Mouse (Mus musculus) kidney, adult 2 months (tissue): ENCODE measurements at regions not wholly inside any gene's neighbourhood (a gene's known extent, or its start where the extent isn't known, plus 50 kb on each side); places are given as distances from the start of the nearest gene placed in this dataset.

Source experiments
- DNase-seq: peaks from one replicate; pipeline ENCODE4 v3.0.0; 2021
- H3K27ac ChIP-seq: fragments of 200-500 bp; 2 replicates; pipeline ENCODE4 v1.5.1; 2012; ENCODE audit warnings: low read depth, low read length, control low read depth, inconsistent platforms; ENCODE audit not compliant: insufficient read depth
- H3K27me3 ChIP-seq: fragments of 200-500 bp; replicated peaks from 2 replicates; pipeline ENCODE4 v1.6.1; 2012; ENCODE audit warnings: mild to moderate bottlenecking, moderate library complexity, low read length, inconsistent platforms; ENCODE audit not compliant: control insufficient read depth, insufficient read depth
- H3K36me3 ChIP-seq: fragments of 200-500 bp; 2 replicates; pipeline ENCODE4 v1.6.1; 2012; ENCODE audit warnings: mild to moderate bottlenecking, moderate library complexity, low read length, inconsistent platforms; ENCODE audit not compliant: control insufficient read depth, insufficient read depth
- H3K4me1 ChIP-seq: fragments of 200-500 bp; 2 replicates; pipeline ENCODE4 v1.6.1; 2011; ENCODE audit warnings: low read length; ENCODE audit not compliant: control insufficient read depth, insufficient read depth
- H3K4me3 ChIP-seq: fragments of 200-500 bp; 2 replicates; pipeline ENCODE4 v1.5.1; 2011; ENCODE audit warnings: mild to moderate bottlenecking, low read depth, low read length, control low read depth; ENCODE audit not compliant: insufficient read depth
- CTCF ChIP-seq: fragments of 200-500 bp; conservative IDR thresholded peaks from 2 replicates; pipeline ENCODE4 v1.5.1; 2011; ENCODE audit warnings: low read depth, mild to moderate bottlenecking, control low read depth, low read length, moderate library complexity, mixed read lengths; ENCODE audit not compliant: insufficient read depth, insufficient read length
- POLR2A ChIP-seq: fragments of 200-500 bp; IDR thresholded peaks from one replicate; pipeline ENCODE4 v1.6.1; 2011; ENCODE audit warnings: low read depth, low read length, control low read depth
- WGBS: fragments of 180-500 bp; shearing (Covaris S2); methylation state at CpG from one replicate; pipeline ENCODE4 v1.1.7; 2018; 5-methylcytosine and 5-hydroxymethylcytosine counted together

DNA sequence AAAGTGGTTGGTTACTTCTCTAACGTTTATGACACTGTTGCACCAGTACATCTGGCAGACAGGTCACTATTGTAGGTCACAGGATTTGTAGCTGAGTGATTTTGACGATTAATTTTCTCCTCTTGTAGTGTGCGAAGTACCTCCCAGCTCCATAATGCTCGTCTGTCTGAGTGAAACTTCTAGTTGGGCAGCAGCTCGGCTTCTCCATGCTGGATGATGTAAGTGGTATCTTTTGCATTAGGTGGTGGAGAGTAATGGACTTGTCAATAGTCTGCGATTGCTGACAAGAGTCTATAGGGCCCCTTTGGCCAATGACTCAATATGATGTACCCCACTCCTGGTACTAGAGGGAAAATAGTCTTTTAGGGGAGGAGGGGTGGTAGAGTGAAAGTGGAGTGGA lies 267.5 kb downstream of the Rngtt start:
- 88% methylated on average over 6 of the region's 6 CpGs for WGBS
- no peak for DNase-seq

DNA sequence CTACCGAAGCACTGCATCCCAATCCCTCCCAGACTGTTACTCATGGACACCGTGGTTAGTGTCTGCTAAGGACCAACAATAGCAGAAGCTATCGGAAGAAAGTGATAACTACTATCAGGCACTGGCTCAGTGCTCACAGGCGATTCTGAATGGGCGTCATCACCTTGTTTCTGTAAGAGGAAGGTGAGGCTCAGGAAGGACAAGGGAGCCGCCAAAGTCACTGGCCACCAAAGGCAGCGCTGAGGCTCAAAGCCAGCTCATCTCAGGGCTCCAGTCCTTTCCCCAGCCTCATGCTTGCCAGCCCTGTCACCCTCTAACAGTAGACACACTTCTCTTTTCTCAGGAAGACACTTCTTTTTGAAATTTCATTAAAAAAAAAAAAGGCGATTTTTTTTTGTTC lies 270.4 kb downstream of the Rngtt start:
- H3K4me1 ChIP-seq = no peaks in the 10 kb centered on the region
- H3K36me3 ChIP-seq = no peaks in the 10 kb centered on the region
- no peak overlapping the region for H3K27ac ChIP-seq
- TF ChIP-seq POLR2A = no peak
- no peak for TF ChIP-seq CTCF
- 90% methylated on average over 8 of the region's 8 CpGs for WGBS
- no peak for DNase-seq
- H3K27me3 ChIP-seq = no peaks in the 10 kb centered on the region
- no peak overlapping the region for H3K4me3 ChIP-seq

More for the DNA sequence above, 267.5 kb downstream of the Rngtt start:
- H3K4me3 ChIP-seq = no peak overlapping the region
- H3K27ac ChIP-seq = no peak overlapping the region
- no peaks in the 10 kb centered on the region for H3K36me3 ChIP-seq
- TF ChIP-seq POLR2A (no peak), CTCF (no peak)
- no peaks in the 10 kb centered on the region for H3K27me3 ChIP-seq
- no peaks in the 10 kb centered on the region for H3K4me1 ChIP-seq

DNA sequence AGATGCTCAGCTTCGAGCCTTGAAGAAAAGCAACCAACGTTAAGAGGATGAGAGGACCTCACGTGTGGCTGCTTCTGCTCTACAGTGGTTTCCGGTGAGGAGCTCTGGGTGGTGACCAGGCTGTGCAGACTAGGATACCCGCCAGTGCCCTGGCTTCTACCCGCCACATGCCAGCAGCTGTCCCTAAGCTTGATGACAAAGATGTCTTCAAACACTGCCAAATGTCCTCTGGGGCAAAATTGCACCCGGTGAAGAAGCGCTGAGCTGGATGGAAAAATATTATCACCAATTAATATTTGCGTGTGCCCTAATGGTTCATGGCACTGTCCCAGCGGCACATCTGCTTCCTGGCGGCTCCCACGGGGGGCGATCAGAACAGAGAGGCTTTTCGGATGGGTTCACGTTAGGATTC lies 271.1 kb downstream of the Rngtt start:
- Histone ChIP-seq H3K27ac (no peak overlapping the region), H3K4me3 (no peak overlapping the region), H3K27me3 (no peaks in the 10 kb centered on the region), H3K36me3 (no peaks in the 10 kb centered on the region), H3K4me1 (no peaks in the 10 kb centered on the region)
- TF ChIP-seq POLR2A (no peak), CTCF (no peak)
- no peak for DNase-seq
- WGBS = 63% methylated on average over 15 of the region's 15 CpGs

DNA sequence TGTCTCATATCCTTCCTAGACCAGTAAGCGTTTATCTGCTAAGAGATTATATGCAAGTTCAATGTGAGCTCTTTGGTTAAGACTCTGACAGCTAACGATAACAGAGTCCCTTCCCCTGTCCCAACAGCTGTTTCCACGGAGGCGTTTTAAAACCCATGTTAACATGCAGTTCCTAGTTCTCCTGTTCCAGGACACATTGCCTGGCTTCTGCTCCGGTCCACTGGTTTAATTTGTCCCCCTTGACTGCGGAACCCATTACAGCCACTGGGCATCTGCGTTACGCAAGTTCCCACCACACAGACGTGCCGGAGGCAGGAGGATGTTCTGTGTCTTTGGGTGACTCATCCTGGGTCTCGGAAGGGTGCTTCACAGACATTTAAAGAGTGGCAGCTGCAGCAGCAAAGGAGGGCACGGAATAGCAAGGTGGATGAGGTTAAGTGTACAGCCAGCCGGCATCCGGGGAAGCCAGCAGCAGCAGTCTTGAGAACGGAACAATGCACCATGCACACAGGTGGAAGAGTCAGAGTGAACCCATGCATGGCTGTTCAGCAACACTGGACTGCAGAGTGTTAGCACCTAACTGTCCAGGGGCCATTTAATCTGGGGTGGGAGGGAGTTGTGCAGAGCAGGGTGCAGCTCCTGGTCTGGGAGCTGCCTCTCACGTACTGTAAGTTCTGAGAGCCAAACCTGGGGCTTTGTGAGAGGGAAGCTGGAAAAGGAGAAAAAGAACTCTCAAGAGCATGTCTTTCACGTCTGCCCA lies 271.8 kb downstream of the Rngtt start:
- Histone ChIP-seq H3K36me3 (no peaks in the 10 kb centered on the region), H3K4me1 (no peaks in the 10 kb centered on the region), H3K27me3 (no peaks in the 10 kb centered on the region), H3K27ac (no peak overlapping the region), H3K4me3 (no peak overlapping the region)
- WGBS = 33% methylated on average over 17 of the region's 17 CpGs
- TF ChIP-seq POLR2A (no peak), CTCF (no peak)
- DNase-seq = peak; percentile 9

DNA sequence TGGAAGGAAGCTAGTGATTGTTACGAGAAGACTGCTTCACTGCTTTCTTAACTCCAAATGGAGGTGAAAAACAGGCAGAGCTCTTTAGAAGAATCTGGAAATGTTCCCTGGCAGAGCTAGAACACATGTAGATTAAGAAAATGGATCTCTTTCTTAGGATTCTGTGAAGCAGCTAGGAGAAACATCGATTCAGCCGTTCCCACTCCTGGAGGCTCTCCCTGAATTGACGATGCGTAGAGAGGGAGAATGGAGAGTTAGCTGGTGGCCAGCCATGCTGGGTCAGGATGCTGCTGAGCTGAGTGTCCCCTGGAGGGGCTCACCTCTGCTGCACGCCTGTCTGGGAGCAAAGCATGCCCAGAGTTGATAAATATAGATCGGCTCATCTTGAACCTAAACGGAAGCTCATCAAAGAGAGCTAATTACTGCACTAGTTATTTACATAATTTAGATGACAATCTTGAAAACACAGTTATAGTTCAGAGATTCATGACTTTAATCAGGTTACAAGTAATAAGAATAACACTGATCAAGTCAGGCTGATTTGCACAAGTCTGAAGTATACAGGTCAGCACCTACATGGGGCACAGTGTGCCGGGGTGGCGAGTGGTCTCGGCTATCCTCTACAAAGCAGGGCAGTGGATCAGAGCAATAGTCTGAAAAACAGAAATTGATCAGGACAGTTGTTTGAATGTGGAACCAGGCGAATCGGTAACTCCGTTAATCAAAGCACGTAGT lies 273.0 kb downstream of the Rngtt start:
- Histone ChIP-seq H3K4me3 (no peak overlapping the region), H3K27me3 (no peaks in the 10 kb centered on the region), H3K36me3 (no peaks in the 10 kb centered on the region), H3K4me1 (no peaks in the 10 kb centered on the region), H3K27ac (no peak overlapping the region)
- 77% methylated on average over 15 of the region's 15 CpGs for WGBS
- TF ChIP-seq POLR2A = no peak
- TF ChIP-seq CTCF = no peak
- no peak for DNase-seq

DNA sequence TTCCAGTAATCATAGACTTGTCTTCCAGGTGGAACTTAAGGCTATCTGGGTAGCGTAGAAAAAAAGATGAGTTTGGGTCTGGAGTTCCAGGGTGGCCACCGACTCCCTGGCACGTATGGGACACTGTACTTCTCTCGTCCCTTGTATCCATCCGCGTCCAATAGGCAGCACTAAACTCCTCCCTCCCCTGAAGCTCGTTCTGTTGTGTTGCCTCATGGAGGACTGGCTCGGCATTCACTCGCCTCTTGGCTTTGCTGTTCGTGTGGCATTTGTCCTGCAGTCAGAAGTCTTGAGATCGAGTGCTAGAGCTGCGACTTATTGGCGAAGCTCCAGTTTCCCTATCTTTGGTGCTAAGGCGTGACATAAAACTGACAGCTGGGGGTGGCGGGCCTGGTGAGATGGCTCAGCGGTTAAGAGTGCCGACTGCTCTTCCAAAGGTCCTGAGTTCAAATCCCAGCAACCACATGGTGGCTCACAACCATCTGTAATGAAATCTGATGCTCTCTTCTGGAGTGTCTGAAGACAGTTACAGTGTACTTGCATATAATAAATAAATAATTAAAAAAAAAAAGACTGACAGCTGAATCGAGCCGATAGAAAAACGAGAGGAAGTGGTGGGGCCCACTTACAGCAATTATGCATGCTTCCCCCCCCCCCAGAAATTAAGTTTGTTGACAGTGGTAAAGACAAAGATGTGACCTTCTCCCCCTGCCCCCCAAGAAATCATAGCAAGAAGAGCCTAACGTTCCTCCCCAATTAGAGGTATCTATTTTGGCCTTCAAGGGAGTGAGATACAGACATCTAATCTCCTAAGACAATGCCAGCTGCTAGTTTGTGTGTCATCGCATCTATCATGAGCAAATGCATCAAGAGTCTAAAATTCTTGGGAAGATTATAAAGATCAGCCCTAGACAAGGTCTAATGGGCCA lies 274.1 kb downstream of the Rngtt start:
- 90% methylated on average over 22 of the region's 22 CpGs for WGBS
- TF ChIP-seq CTCF (no peak), POLR2A (no peak)
- no peak for DNase-seq
- no peak overlapping the region for H3K27ac ChIP-seq
- H3K4me3 ChIP-seq = no peak overlapping the region
- H3K36me3 ChIP-seq = no peaks in the 10 kb centered on the region
- H3K27me3 ChIP-seq = no peaks in the 10 kb centered on the region
- no peaks in the 10 kb centered on the region for H3K4me1 ChIP-seq
